Mouse (Mus musculus) olfactory bulb, adult 2 months (tissue): ENCODE measurements at regions not wholly inside any gene's neighbourhood (a gene's known extent, or its start where the extent isn't known, plus 50 kb on each side); places are given as distances from the start of the nearest gene placed in this dataset.

Source experiments
- CTCF ChIP-seq: fragments of 200-500 bp; IDR thresholded peaks from 2 replicates; pipeline ENCODE4 v1.5.1; 2012; ENCODE audit warnings: low read depth, mild to moderate bottlenecking, low read length, moderate library complexity; ENCODE audit not compliant: insufficient read depth
- POLR2A ChIP-seq: fragments of 200-500 bp; IDR thresholded peaks from 2 replicates; pipeline ENCODE4 v1.6.1; 2012; ENCODE audit warnings: mild to moderate bottlenecking, low read depth, low read length, moderate library complexity; ENCODE audit not compliant: insufficient read depth

- TF ChIP-seq CTCF (no peak), POLR2A (no peak)
Measured at GRCm38 (mm10) chr8:90068441-90068840, 279.7 kb downstream of the Tox3 start.
